Mouse (Mus musculus): ENCODE data around the gene Marc2.

DNA sequence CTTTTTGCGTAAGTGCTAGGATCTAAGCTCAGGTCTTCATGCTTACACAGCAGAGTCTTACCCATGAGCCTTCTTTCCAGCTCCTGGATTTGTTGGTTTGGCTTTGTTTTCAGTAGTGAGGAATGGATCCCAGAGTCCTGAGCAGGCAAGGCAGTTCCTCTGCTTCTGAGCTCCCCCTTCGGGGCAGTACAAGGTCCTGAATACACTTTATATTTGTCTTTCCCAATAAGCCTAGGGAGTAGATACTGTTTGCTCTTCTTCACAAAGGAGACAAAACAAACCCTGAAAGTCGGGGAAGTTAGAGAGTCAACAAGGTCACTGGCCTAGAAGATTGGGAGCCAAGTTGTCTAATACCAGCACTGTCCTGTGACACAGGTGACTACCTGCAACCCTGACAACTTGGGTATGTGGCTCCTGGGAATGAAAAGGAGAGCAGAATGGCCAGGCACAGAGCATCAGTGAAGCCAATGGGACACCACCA is 21.4 kb upstream of the Marc2 start:
- no peak for TF ChIP-seq CTCF (IDR thresholded peaks at IDR 0.05; ENCODE audit: borderline replicate concordance, extremely low read depth, insufficient read depth, insufficient read length)
- TF ChIP-seq POLR2A (IDR thresholded peaks at IDR 0.05; ENCODE audit: borderline replicate concordance, extremely low read depth, insufficient read depth, insufficient read length, poor library complexity, severe bottlenecking): no peak

All from brain, embryonic 14.5 days (tissue).